Mouse (Mus musculus): Measurements from ENCODE around the gene Cnga1. TPM values are rescaled to one million over a fixed set of nuclear protein-coding genes. Genes with fewer than 3 reads are reported as not detected.

Cnga1 gene
- polyA plus RNA-seq, 1 experiment from 2014 or later: not detected

Other genes starting within 250 kb of the Cnga1 start
- gene Corin, start 139.8 kb downstream of the Cnga1 start, polyA plus RNA-seq (2015; fragmentation: Nextera tagmentation; extraction: Ambion mirVana): 1.1 and 3.0 TPM in 2 replicates
- gene Nfxl1, start 84.6 kb downstream of the Cnga1 start, polyA plus RNA-seq (2015; fragmentation: Nextera tagmentation; extraction: Ambion mirVana): 9.3 and 11.6 TPM in 2 replicates
- 4.4 and 5.4 TPM in 2 replicates for gene Zar1, start 63.0 kb downstream of the Cnga1 start, polyA plus RNA-seq (2015; fragmentation: Nextera tagmentation; extraction: Ambion mirVana)
- 8.3 and 8.4 TPM in 2 replicates for gene Gm5868, start 56.7 kb downstream of the Cnga1 start, polyA plus RNA-seq (2015; fragmentation: Nextera tagmentation; extraction: Ambion mirVana)
- gene Nipal1, start 3.5 kb upstream of the Cnga1 start, polyA plus RNA-seq (2015; fragmentation: Nextera tagmentation; extraction: Ambion mirVana): 0.64 and 1.9 TPM in 2 replicates
- 0.22 and 0.23 TPM in 2 replicates for gene Txk, start 108.5 kb upstream of the Cnga1 start, polyA plus RNA-seq (2015; fragmentation: Nextera tagmentation; extraction: Ambion mirVana)
- gene Tec, start 224.2 kb upstream of the Cnga1 start, polyA plus RNA-seq (2015; fragmentation: Nextera tagmentation; extraction: Ambion mirVana): 8.4 and 9.8 TPM in 2 replicates

Data from hindbrain, embryonic 16.5 days (tissue).